Mouse (Mus musculus) heart, embryonic 10.5 days (tissue): ENCODE measurements at regions not wholly inside any gene's neighbourhood (a gene's known extent, or its start where the extent isn't known, plus 50 kb on each side); places are given as distances from the start of the nearest gene placed in this dataset.

Experiments
- DNase-seq: peaks from one replicate; pipeline ENCODE4 v3.0.0-alpha.2; 2017; ENCODE audit warnings: low spot score
- H3K27ac ChIP-seq: fragments of 300-500 bp; sonication (generic); 2 replicates; pipeline ENCODE4 v1.5.1; 2016; ENCODE audit warnings: mild to moderate bottlenecking
- H3K27me3 ChIP-seq: fragments of 300-500 bp; sonication (generic); 2 replicates; pipeline ENCODE4 v1.6.1; 2016; ENCODE audit warnings: mild to moderate bottlenecking; ENCODE audit not compliant: poor library complexity, insufficient read depth, severe bottlenecking
- H3K36me3 ChIP-seq: fragments of 300-500 bp; sonication (generic); 2 replicates; pipeline ENCODE4 v1.6.1; 2016; ENCODE audit warnings: mild to moderate bottlenecking, moderate library complexity
- H3K4me1 ChIP-seq: fragments of 300-500 bp; sonication (generic); 2 replicates; pipeline ENCODE4 v1.6.1; 2016; ENCODE audit warnings: mild to moderate bottlenecking
- H3K4me3 ChIP-seq: fragments of 300-500 bp; sonication (generic); 2 replicates; pipeline ENCODE4 v1.5.1; 2016; ENCODE audit warnings: mild to moderate bottlenecking, moderate library complexity
- H3K9me3 ChIP-seq: fragments of 300-500 bp; sonication (generic); 2 replicates; pipeline ENCODE4 v1.6.1; 2016; ENCODE audit warnings: mild to moderate bottlenecking, moderate library complexity
- WGBS: fragments of 180-500 bp; shearing (Covaris S2); methylation state at CpG from one replicate; pipeline ENCODE4 v1.1.7; 2016; 5-methylcytosine and 5-hydroxymethylcytosine counted together

GRCm38 (mm10) chr13:72120911-72121553 is 157.5 kb upstream of the Irx1 start:
- no peak for DNase-seq
- no peaks in the 10 kb centered on the region for H3K9me3 ChIP-seq
- H3K27ac ChIP-seq, result peak overlapping the region; percentile 64
- peaks cover 36% of the 10 kb centered on the region for H3K4me1 ChIP-seq
- peaks cover 34% of the 10 kb centered on the region; the same call in 1 of the 2 replicates for H3K27me3 ChIP-seq
- H3K4me3 ChIP-seq, result no peak overlapping the region
- H3K36me3 ChIP-seq, result no peaks in the 10 kb centered on the region
- 25% methylated on average over 6 of the region's 6 CpGs for WGBS

- Histone ChIP-seq H3K36me3 (no peaks in the 10 kb centered on the region), H3K4me3 (no peak overlapping the region), H3K9me3 (no peaks in the 10 kb centered on the region), H3K27me3 (peaks cover 38% of the 10 kb centered on the region; the same call in 1 of the 2 replicates), H3K4me1 (peaks cover 34% of the 10 kb centered on the region), H3K27ac (no peak overlapping the region)
- no peak for DNase-seq
- 66% methylated on average over 18 of the region's 18 CpGs for WGBS
These were observed 158.2 kb upstream of the Irx1 start for GRCm38 (mm10) chr13:72121554-72122229.

GRCm38 (mm10) chr13:72122230-72122627 is 158.7 kb upstream of the Irx1 start:
- DNase-seq, result no peak
- Histone ChIP-seq H3K27ac (no peak overlapping the region), H3K36me3 (no peaks in the 10 kb centered on the region), H3K9me3 (no peaks in the 10 kb centered on the region), H3K4me3 (no peak overlapping the region), H3K27me3 (peaks cover 41% of the 10 kb centered on the region; the same call in 1 of the 2 replicates), H3K4me1 (peaks cover 34% of the 10 kb centered on the region)
- 53% methylated on average over 11 of the region's 11 CpGs for WGBS

- Histone ChIP-seq H3K9me3 (no peaks in the 10 kb centered on the region), H3K27me3 (peaks cover 32% of the 10 kb centered on the region; the same call in 1 of the 2 replicates), H3K27ac (no peak overlapping the region), H3K36me3 (no peaks in the 10 kb centered on the region), H3K4me3 (no peak overlapping the region), H3K4me1 (peaks cover 23% of the 10 kb centered on the region)
- 93% methylated on average over 1 of the region's 1 CpGs for WGBS
- DNase-seq, result no peak
These were observed 164.8 kb upstream of the Irx1 start for GRCm38 (mm10) chr13:72128306-72128705.

GRCm38 (mm10) chr13:72131341-72131740 is 167.8 kb upstream of the Irx1 start:
- Histone ChIP-seq H3K9me3 (no peaks in the 10 kb centered on the region), H3K4me3 (no peak overlapping the region), H3K27me3 (peaks cover 14% of the 10 kb centered on the region; the same call in 1 of the 2 replicates), H3K36me3 (no peaks in the 10 kb centered on the region), H3K4me1 (peaks cover 45% of the 10 kb centered on the region), H3K27ac (no peak overlapping the region)
- WGBS, result 76% methylated on average over 2 of the region's 2 CpGs
- DNase-seq, result no peak

- Histone ChIP-seq H3K36me3 (no peaks in the 10 kb centered on the region), H3K4me1 (peaks cover 45% of the 10 kb centered on the region), H3K27ac (peak overlapping the region; percentile 62; the same call in 1 of the 2 replicates), H3K4me3 (no peak overlapping the region), H3K9me3 (no peaks in the 10 kb centered on the region), H3K27me3 (peaks cover 3% of the 10 kb centered on the region; the same call in 1 of the 2 replicates)
- DNase-seq, result peak; percentile 89
- 18% methylated on average over 8 of the region's 8 CpGs for WGBS
These were observed 170.7 kb upstream of the Irx1 start for GRCm38 (mm10) chr13:72134101-72134768.

GRCm38 (mm10) chr13:72166225-72166624 is 202.7 kb upstream of the Irx1 start:
- no peak for DNase-seq
- no peak overlapping the region for H3K27ac ChIP-seq
- WGBS, result 73% methylated on average over 2 of the region's 2 CpGs

GRCm38 (mm10) chr13:72167434-72167833 is 203.9 kb upstream of the Irx1 start:
- no peaks in the 10 kb centered on the region for H3K9me3 ChIP-seq
- H3K4me1 ChIP-seq, result no peaks in the 10 kb centered on the region
- 0 out of 2 replicates have a peak, but pooled peaks cover 4% of the 10 kb centered on the region for H3K27me3 ChIP-seq
- no peaks in the 10 kb centered on the region for H3K36me3 ChIP-seq
- H3K4me3 ChIP-seq, result no peak overlapping the region
- DNase-seq, result no peak
- no peak overlapping the region for H3K27ac ChIP-seq
- WGBS, result 70% methylated on average over 2 of the region's 2 CpGs

More at GRCm38 (mm10) chr13:72166225-72166624, 202.7 kb upstream of the Irx1 start:
- Histone ChIP-seq H3K4me3 (no peak overlapping the region), H3K36me3 (no peaks in the 10 kb centered on the region), H3K27me3 (0 out of 2 replicates have a peak, but pooled peaks cover 5% of the 10 kb centered on the region), H3K4me1 (peaks cover 3% of the 10 kb centered on the region; the same call in 1 of the 2 replicates), H3K9me3 (no peaks in the 10 kb centered on the region)

- whole genome bisulfite sequencing, result 87% methylated on average over 3 of the region's 3 CpGs
- Histone ChIP-seq H3K4me3 (no peak overlapping the region), H3K27me3 (no peaks in the 10 kb centered on the region), H3K4me1 (0 out of 2 replicates have a peak, but pooled peaks cover 5% of the 10 kb centered on the region), H3K27ac (no peak overlapping the region), H3K36me3 (no peaks in the 10 kb centered on the region), H3K9me3 (no peaks in the 10 kb centered on the region)
- no peak for DNase-seq
These were observed 220.1 kb upstream of the Irx1 start for GRCm38 (mm10) chr13:72183636-72184035.

GRCm38 (mm10) chr13:72184116-72184845 is 220.8 kb upstream of the Irx1 start:
- Histone ChIP-seq H3K36me3 (no peaks in the 10 kb centered on the region), H3K27ac (no peak overlapping the region), H3K4me3 (no peak overlapping the region), H3K27me3 (no peaks in the 10 kb centered on the region), H3K4me1 (0 out of 2 replicates have a peak, but pooled peaks cover 5% of the 10 kb centered on the region), H3K9me3 (no peaks in the 10 kb centered on the region)
- WGBS, result 71% methylated on average over 15 of the region's 15 CpGs
- no peak for DNase-seq

- Histone ChIP-seq H3K27ac (no peak overlapping the region), H3K27me3 (no peaks in the 10 kb centered on the region), H3K4me3 (no peak overlapping the region), H3K36me3 (no peaks in the 10 kb centered on the region), H3K4me1 (0 out of 2 replicates have a peak, but pooled peaks cover 5% of the 10 kb centered on the region), H3K9me3 (no peaks in the 10 kb centered on the region)
- no peak for DNase-seq
- 80% methylated on average over 3 of the region's 3 CpGs for WGBS
These were observed 221.3 kb upstream of the Irx1 start for GRCm38 (mm10) chr13:72184846-72185118.

GRCm38 (mm10) chr13:72195881-72196280 is 232.4 kb upstream of the Irx1 start:
- Histone ChIP-seq H3K9me3 (no peaks in the 10 kb centered on the region), H3K4me1 (peaks cover 18% of the 10 kb centered on the region), H3K4me3 (no peak overlapping the region), H3K36me3 (no peaks in the 10 kb centered on the region), H3K27ac (no peak overlapping the region), H3K27me3 (no peaks in the 10 kb centered on the region)
- 86% methylated on average over 2 of the region's 2 CpGs for WGBS
- no peak for DNase-seq
